Mouse (Mus musculus): ENCODE measurements around the gene Grin2d.

Grin2d gene

DNA sequence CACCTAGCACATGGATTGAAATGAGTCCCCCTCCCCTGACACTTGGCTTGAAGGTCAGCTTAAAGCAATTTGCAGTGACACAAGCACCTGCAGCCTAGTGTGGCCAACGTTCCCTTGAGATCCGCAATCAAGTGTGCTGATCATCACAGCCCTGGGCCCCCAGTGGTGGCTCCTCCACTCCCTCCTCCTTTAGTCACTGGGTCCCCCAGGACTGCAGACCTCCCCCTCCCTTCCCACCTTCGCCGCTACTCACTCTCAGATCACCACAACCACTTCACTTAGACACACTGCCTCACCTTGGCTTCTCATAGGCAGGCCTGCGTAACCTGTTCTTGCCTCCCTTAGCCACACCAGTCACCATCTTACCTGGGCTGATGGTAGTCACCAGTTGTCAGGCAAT is 72.2 kb downstream of the Grin2d start:
- DNase-seq (ENCODE audit: low spot score) = no peak

DNA sequence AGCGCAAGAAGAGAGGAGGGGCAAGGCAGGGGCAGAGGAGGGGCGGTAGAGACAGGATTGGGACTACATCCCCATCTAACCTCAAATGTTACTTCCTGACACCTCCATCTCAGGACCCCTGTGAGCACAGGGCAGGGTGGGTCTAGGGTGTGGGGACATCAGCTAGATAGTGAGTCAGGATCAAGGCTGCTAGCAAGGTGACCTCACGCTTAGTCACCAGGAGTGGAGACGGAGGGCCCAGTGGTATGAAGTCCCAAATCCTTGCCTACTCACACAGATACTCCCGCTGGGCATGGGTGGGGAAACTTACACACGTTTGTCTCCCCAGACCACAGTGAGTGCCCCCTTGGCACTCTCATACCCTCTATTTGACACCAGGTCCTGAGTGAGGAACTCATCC is 75.6 kb downstream of the Grin2d start:
- no peak for DNase-seq (ENCODE audit: low spot score)

DNA sequence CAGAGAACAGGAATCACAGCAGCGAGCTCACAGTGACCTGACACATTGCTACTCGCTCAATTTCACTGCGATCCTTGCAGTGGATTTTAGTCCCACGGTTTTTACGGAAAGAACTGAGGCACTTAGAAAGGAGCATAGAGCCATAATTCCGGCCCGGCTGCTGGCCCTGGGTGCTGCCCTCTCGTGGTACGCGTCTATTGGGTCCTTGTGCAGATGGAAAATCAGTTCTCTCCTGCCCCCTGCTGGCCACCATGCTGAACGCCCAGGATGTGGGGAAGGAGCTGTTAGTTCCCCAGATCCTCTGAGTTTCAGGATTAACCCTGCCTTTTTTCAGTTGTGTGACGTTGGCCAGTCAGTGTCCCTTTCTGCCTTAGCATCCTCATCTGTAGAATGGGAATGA is 76.8 kb downstream of the Grin2d start:
- DNase-seq (ENCODE audit: low spot score) = peak; percentile 85

DNA sequence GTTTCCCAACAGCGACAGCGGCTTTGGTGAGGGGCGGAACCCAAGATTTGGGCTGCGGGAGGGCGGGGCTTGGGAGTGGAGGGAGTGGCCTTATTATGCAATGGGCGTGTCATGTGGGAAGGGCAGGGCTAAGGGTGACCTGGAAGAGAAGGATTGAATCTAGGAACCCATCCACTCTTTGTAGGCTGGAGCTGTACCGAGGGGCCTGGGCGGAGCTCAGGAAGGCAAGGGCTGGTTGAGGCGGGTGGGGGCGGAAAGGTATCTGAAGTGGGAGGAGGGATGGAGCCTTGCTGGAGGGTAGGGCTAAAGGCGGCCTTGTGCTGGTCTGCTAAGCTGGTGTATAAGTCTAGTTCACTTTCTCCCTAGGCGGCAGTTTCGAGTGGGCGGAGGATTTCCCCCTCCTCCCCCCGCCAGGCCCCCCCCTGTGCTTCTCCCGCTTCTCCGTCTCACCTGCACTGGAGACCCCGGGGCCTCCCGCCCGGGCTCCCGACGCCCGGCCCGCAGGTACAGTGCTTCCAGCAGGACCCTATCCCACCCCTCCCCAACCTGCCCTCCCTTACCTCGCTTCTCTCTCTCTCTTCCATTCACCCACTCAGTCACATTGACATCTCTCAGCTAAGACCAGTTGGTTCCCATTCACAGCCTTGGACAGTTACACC is 77.5 kb downstream of the Grin2d start:
- DNase-seq (ENCODE audit: low spot score) = no peak

DNA sequence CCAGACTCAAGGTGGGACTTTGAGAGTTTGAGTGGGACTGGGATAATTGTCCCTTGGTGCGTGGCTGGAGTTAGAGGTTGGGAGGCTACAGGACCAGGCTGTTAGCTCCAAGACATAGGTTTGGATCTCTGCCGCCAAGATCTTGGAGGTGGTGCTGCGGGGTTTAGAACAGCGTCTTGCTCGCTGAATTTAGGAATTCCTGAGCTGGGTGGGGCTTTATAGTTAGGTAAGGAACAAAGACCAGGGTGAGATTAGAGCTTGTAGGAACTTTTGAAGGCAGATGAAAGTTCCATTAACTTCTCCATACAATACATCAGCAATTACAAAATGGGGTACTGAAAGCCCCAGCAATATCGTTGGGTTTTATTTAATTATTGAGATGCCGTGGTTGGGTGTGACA is 78.2 kb downstream of the Grin2d start:
- DNase-seq (ENCODE audit: low spot score) = no peak

DNA sequence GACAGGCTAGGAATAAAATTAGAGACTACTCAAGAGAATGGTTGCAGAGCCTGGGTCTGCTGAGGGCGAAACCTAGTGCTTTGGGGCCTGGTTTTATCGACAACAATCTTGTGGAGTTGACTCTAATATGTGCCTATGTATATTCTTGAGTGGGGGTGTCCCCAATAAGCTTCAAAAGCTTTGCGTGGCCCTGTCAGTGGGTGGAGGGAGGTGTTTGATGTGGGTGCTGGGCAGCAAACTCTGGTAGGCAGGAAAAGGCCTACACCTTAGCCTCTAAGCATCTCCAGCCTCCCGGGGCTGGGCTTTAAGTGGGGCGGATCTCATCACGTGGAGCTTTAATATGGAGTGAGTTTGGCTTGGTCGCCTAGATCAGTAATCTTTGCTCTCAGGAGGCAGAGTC is 79.2 kb downstream of the Grin2d start:
- no peak for DNase-seq (ENCODE audit: low spot score)

DNA sequence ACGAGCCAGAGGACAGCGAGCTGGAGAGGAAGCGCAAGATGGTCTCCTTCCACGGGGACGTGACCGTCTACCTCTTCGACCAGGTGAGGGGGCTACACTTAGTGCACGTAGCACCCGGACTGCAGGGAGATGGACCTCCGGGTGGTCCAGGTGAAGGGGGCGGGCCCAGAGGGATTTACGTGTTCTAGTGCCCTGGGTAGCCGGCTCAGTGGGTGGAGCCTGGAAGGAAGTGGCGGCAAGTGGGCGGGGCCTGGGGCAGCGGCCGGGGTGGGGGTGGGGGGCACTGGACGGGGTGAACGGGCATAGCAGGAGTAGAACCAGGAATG is 79.7 kb downstream of the Grin2d start:
- no peak for DNase-seq (ENCODE audit: low spot score)

DNA sequence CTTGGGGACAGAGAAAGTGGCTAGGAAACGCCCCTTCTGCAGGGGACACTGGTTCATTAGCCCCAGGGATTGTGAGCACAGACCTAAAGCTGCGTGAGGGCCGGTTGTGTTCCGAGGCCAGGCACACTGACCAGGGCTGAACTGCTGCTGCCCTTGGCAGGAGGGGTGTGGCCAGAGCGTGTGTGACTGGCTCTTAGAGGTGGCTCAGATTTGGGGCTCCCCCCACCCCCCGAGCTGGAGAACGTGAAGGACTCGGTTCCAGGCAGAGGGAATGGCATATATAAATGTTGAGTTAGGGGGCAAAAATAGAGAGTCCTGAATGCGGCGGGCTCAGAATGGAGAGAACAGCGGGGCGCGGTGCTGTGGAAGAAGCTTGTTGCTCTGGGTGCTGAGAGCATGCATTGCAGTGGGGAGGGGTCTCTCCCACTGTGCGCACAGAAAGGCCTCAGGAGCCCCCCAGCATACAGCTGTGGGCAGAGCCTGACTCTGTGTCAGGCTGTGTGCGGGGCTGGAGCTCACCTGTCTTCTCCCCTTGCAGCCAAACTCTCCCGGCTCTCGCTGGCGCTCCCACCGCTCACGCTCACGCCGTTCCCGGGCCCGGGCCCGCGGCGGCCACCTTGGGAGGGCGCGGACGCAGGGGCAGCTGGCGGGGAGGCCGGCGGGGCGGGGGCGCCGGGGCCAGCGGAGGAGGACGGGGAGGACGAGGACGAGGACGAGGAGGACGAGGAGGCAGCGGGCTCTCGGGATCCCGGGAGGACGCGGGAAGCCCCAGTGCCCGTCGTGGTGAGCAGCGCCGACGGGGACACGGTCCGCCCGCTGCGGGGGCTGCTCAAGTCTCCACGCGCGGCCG is 80.3 kb downstream of the Grin2d start:
- no peak for DNase-seq (ENCODE audit: low spot score)

DNA sequence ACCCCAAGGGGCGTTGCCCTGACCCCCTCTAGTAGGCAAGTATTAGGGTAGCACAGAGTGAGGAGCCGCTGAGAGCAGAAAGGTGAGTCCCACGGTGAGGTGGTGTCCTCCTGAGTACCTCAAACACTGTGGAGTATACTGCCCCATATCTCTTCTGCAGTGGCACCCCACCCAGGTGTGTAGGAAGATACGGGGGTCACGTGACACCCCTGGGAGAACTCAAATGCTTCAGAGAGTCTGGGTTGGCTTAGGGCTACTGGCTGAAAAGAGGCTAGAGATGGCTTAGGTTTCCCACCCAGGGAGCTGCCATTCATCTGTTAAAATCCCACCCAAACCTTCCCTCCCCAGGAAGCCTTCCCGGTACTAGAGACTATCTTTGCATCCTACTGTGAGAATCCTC is 81.2 kb downstream of the Grin2d start:
- no peak for DNase-seq (ENCODE audit: low spot score)

DNA sequence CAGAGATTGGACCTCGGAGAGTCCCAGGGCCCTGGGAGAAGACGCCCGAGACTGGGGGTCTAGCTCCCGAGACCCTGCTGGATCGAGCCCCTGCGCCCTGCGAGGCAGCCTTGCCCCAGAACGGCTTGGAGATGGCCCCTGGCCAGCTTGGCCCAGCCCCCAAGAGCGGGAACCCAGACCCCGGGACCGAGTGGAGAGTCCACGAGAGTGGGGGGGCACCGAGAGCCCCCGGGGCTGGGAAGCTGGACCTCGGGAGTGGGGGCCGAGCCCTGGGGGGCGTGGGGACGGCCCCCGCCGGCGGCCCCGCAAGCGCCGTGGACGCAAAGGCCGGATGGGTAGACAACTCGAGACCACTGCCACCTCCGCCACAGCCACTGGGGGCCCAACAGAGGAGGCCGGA is 83.2 kb downstream of the Grin2d start:
- DNase-seq (ENCODE audit: low spot score) = no peak

DNA sequence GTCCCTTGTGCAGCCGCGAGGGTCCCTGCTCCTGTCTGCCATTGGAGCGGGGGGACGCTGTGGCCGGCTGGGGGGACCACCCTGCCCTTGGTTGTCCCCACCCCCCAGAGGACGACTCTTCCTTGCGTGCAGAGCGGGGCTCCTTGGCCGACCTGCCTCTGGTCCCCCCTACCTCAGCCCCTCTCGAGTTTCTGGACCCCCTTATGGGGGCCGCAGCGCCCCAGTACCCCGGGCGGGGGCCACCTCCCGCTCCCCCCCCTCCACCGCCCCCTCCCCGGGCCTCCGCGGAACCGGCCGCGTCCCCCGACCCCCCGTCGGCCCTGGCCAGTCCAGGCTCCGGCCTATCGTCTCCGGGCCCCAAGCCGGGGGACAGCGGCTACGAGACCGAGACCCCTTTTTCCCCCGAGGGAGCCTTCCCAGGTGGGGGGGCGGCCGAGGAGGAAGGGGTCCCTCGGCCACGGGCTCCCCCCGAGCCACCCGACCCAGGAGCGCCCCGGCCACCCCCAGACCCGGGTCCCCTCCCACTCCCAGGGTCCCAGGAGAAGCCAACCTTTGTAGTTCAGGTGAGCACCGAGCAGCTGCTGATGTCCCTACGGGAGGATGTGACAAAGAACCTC is 84.1 kb downstream of the Grin2d start:
- no peak for DNase-seq (ENCODE audit: low spot score)

DNA sequence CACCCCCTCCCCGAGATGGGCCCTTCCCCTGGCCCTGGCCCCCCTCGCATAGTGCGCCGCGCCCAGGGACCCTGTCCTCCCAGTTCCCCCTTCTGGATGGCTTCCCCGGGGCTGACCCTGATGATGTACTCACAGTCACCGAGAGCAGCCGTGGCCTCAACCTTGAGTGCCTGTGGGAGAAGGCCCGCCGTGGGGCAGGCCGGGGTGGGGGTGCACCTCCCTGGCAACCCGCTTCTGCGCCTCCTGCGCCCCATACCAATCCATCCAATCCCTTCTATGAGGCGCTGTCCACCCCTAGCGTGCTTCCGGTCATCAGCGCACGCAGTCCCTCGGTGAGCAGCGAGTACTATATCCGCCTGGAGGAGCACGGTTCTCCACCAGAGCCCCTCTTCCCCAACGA is 84.9 kb downstream of the Grin2d start:
- no peak for DNase-seq (ENCODE audit: low spot score)

DNA sequence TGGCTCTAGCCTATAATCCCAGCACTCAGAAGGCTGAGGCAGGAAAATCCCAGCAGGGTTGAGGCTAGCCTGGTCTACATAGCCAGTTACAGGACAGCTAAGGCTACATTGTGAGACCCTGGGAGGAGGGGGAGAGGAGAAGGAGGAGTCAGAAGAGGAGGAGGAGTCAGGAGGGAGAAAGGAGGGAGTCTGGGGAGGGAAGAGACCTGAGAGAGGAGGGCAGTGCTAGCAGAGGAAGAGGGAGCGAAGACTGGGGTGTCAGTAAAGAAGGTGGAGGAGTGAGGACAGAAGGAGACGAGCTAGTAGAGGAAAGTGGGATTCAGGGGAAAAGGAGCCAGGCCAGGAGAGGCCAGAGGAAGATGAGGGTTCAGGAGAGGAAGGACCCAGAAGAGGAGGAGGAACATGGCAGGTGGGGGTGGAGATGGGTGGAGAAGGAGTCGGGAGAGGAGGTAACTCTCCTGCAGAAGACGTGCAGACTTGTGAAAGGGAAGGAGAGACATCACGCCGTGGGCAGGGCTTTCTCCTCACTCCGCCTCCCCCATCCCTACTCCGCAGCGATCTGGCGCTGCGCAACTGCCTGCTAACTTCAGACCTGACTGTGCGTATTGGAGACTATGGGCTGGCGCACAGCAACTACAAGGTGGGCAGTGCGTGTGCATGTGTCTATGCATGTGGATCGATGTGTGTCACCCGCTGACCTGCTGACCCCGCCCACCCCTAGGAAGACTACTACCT is 86.3 kb downstream of the Grin2d start:
- no peak for DNase-seq (ENCODE audit: low spot score)

DNA sequence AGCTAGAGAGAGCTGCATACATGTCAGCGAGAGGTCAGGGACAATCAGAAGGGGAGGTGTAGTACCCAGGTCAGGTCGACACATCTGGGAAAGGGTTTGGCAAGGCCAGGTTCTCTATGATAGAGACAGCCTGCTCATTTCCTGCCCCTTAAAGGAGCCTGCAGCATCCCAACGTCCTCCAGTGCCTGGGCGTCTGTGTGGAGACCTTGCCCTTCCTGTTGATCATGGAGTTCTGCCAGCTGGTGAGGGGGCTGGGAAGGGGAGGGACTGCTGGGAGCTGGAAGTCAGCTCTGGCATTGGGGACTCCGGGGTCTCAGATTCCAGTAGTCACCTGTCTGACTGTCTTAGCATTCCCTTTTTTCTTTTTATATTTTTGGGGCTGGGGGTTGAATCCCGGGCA is 87.5 kb downstream of the Grin2d start:
- no peak for DNase-seq (ENCODE audit: low spot score)

DNA sequence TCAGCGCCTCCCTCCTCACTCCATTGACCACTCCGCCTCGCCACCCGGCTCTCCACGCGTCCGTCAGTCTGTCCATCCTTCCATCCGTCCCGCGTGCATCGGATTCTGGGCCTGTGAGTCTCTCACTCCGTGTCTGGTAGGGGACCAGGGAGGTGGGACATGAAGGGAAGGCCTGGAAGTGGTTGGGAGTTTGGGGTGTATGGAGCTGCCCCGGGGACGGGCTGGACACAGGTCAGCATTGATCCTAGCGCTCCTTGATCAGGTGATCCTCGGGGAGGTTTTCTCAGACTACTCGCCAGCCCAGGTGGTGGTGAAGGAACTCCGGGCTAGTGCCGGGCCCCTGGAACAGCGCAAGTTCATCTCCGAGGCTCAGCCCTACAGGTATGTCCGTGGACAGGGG is 90.5 kb downstream of the Grin2d start:
- DNase-seq (ENCODE audit: low spot score) = no peak

DNA sequence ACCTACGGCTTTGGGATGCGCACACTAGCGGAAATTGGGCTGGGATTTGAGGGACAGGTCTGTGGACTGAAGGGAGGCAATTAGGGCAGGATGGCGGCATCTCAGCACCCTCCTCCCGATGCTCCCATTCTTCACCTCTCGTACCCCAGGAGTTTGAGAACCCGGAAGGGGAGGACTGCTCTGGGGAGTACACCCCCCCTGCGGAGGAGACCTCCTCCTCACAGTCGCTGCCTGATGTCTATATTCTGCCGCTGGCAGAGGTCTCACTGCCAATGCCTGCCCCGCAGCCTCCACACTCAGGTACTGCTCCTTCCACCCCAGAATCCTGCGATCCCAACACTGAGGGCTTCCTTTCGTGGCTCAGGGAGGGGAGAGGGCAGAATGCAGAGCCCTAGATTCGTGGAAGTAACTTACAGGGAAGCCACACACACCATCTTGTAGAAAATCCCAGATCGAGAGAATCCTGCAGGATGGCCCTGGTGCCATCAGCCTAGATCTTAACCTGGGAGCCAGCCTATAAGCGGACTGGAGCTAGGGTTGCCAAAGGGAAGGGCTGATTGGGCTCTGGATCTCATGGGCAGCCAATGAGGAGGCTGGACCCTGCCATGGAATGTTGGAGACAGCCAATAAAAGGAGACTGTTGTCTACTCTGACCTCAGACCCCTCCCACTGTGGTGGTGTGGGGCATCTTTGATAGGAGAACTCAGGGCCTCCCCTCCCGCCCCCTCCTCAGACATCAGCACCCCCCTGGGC is 91.3 kb downstream of the Grin2d start:
- DNase-seq (ENCODE audit: low spot score) = no peak

DNA sequence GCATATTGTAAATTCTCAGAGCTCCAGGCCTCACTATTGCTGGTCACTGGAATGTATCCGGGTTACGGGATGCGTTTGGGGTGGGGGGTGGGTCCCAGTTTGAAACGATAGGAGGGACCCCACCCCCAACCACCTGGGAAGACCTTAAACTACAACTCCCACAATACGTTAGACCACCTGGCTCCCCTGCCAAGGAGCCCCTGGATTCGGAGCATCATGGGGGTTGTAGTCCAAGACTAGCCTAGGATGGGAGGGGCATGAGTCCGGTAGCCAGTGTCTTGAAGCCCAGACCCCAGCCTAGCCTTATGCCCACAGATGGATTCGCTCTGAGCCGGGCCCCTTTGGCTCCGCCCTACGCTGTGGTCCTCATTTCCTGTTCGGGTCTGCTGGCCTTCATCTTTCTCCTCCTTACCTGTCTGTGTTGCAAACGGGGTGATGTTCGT is 92.0 kb downstream of the Grin2d start:
- DNase-seq (ENCODE audit: low spot score) = no peak

DNA sequence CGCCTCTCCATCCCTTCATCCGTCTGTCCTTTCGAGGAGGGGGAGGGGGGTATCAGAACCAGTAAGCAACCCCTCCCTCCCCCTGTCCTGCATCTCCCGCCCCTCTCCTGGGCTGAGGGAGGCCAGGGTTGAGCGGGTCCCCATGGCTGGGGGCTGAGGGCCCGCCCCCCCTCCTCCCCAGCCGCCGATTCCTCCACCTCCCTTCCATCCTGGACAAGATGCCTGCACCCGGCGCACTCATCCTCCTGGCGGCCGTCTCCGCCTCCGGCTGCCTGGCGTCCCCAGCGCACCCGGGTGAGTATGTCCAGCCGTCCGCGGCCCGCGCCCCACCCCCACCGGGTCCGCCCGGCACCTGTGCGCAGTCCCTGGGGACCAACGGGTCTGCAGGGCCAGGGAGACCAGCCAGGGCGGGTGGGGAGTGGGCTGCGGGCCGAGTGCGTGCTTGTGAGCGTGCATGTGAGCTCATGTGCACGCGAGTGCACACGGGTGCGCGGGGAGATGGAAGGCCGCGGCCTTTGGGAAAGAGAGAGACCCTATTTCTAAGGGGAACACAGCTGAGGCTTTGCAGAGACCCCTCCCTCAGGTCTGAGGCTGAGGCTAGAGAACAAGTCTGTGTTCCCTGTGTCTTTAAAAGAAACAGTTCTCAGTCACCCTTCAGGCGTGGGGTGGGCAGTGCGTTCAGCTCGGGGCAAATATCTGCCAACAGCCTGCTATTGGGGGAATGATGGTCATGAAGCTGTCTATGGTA is 92.6 kb downstream of the Grin2d start:
- no peak for DNase-seq (ENCODE audit: low spot score)

DNA sequence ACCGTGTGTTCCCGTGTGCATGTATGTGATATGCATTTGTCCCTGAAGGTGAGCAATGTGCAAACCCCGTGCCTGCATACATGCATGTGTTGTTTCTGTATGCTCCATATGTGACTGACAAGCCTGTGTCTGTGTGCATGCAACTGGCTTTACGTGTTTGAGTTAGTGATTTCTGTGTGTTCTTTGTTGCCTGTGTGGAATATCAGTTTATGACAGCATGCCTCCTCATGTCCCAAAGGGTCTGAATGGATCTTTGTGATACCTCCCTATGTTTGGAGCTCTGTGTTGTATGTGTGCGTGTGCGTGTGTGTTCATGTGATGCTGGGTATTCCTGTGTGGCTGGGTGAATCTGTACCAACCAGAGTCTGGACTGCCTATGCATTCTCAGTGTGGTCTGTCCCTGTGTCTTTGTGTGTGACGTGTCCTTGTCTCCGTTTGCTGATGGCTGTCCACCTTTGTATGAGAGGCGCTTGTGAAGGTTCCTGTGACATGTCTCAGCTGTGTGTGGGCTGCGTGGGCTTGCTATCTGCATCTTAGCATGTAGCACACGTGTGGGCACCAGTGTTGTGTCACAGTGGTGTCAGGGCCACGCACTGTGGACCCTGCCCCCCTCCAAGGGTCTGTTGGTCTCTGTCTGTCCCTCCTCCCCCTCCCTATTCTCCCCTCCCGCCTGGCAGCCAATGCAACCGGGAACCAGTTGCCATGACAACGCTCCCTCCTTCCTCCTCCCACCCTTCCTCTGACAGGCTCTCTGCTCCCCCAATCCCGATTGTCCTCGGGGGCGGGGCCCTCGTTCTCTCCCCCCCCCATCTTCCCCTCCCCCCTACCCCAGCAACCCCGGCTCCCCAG is 93.4 kb downstream of the Grin2d start, which contains the start of gene Sult2b1:
Gene Sult2b1, minus strand, starts transcription at position 146 of the 849 bp plus-strand sequence.
- peak; percentile 84 for DNase-seq (ENCODE audit: low spot score)

DNA sequence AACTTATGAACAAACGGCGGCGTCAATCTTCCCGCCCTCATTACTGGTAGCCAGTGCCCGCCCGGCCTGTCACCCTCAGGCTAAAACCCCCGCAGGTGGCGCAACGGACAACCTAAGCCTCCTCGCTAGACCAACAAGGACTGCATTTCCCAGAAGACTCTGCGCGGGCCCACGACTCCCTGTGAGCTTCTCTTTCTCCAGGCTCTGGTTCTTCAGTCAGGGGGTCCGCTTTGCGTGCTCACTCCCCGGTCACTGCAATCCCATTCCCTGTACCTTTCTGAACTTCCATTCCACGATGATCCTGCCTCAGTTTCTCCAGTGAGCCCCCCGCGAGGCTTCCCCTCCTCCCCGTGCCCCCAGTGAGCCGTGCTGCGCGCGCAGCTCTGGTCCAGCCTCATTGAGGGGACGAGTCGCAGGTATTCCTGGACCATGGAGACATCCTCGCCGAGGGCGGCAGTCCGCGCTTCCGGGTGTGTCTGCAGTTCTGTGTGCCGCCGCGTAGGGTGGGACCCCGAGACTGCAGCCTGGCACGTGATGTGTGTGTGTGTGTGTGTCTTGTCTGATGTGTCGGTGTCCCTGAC is 94.6 kb downstream of the Grin2d start, which contains the start of gene Lmtk3:
Gene Lmtk3, plus strand, starts transcription at position 228 of the 581 bp plus-strand sequence.
- DNase-seq (ENCODE audit: low spot score) = no peak
